Mouse (Mus musculus) heart, embryonic 14.5 days (tissue): ENCODE results near the gene Kif26b. TPM values are rescaled to one million over a fixed set of nuclear protein-coding genes. Genes with fewer than 3 reads are reported as not detected.

Source experiments
- ATAC-seq: fragments of 200-750 bp; cut with Nextera tagmentation; 2 replicates; pipeline ENCODE4 v1.8.0; 2017; ENCODE audit warnings: low read depth, moderate TSS enrichment; ENCODE audit not compliant: insufficient number of reproducible peaks, insufficient read depth, low FRiP score
- H3K27ac ChIP-seq, 2 experiments: fragments of 200-500 bp in 1 of 2; fragments of 300-500 bp in 1 of 2; sonication (generic) in 1 of 2; replicated peaks in 1 of 2; 2 replicates each; pipeline ENCODE4 v1.5.1; 2012 to 2014; ENCODE audit warnings: low read depth in 2 of 2, low read length in 2 of 2, control low read depth in 1 of 2, mild to moderate bottlenecking in 1 of 2, mixed read lengths in 1 of 2; ENCODE audit not compliant: control insufficient read depth in 1 of 2, insufficient read depth in 1 of 2
- H3K27me3 ChIP-seq: fragments of 300-500 bp; sonication (generic); 2 replicates; pipeline ENCODE4 v1.6.1; 2014; ENCODE audit warnings: mild to moderate bottlenecking, low read length, control low read depth; ENCODE audit not compliant: control insufficient read depth, insufficient read depth
- H3K36me3 ChIP-seq: fragments of 300-500 bp; sonication (generic); 2 replicates; pipeline ENCODE4 v1.6.1; 2014; ENCODE audit warnings: mild to moderate bottlenecking, control low read depth, low read length, mixed read lengths; ENCODE audit not compliant: control insufficient read depth, insufficient read depth
- H3K4me1 ChIP-seq, 2 experiments: fragments of 200-500 bp in 1 of 2; fragments of 300-500 bp in 1 of 2; sonication (generic) in 1 of 2; 2 replicates each; pipeline ENCODE4 v1.6.1; 2012 to 2014; ENCODE audit warnings: low read length in 2 of 2, control low read depth in 1 of 2, mixed read lengths in 1 of 2; ENCODE audit not compliant: control insufficient read depth in 2 of 2, insufficient read depth in 2 of 2
- H3K4me2 ChIP-seq: fragments of 300-500 bp; sonication (generic); 2 replicates; pipeline ENCODE4 v1.6.1; 2014; ENCODE audit warnings: mild to moderate bottlenecking, low read length
- H3K4me3 ChIP-seq, 2 experiments: fragments of 200-500 bp in 1 of 2; fragments of 300-500 bp in 1 of 2; sonication (generic) in 1 of 2; 2 replicates each; pipeline ENCODE4 v1.5.1; 2012 to 2014; ENCODE audit warnings: low read length in 2 of 2, mild to moderate bottlenecking in 2 of 2, control low read depth in 1 of 2, low read depth in 1 of 2, moderate library complexity in 1 of 2; ENCODE audit not compliant: control insufficient read depth in 1 of 2, insufficient read depth in 1 of 2
- H3K9ac ChIP-seq: fragments of 300-500 bp; sonication (generic); 2 replicates; pipeline ENCODE4 v1.6.1; 2014; ENCODE audit warnings: mild to moderate bottlenecking, low read length
- H3K9me3 ChIP-seq: fragments of 300-500 bp; sonication (generic); 2 replicates; pipeline ENCODE4 v1.6.1; 2016; ENCODE audit warnings: low read length, control low read depth; ENCODE audit not compliant: control insufficient read depth
- WGBS: fragments of 180-500 bp; shearing (Covaris S2); extraction: QIAGEN DNeasy Blood & Tissue Kit; methylation state at CpG from one replicate; pipeline ENCODE4 v1.1.7; 2014; 5-methylcytosine and 5-hydroxymethylcytosine counted together
- polyA plus RNA-seq: library from polyadenylated mRNA; unstranded; fragments of >200 nt; fragmentation: Nextera tagmentation; extraction: Ambion mirVana; gene quantifications from 2 replicates; pipeline ENCODE4 v1.2.1, GENCODE M21; 2014

Gene Kif26b
- polyA plus RNA-seq, 1 experiment from 2014 or later: 14.4 TPM

DNA sequence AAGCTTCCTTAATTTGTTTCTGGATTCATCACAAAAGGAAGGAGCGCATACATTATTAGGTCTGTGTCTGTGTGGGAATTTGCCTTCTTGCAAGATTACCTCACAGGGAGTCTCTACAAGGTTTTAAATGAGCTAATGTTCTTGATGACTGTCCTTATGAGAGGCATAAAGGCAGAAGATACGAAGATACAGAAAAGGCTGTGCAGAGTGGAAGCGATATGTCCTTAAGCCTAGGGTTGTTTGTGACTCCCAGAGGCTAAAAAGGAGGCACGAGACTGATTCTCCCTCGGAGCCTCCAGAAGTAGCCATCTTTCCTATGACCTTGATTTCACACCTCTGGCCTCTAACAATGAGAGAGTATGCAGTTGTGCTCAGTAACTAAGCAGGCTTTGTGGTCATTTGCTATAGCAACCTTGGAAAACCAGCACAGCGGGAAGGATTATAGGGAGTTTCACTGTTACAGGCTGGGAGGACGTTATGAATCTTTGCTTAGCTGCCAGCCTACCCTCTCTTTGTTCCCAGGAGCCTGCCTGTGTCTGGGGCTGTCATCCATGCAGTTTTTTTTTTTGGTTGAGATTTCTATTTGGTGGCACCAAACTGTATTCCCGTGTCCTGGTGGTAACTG, 80.3 kb downstream of the Kif26b start:
- Histone ChIP-seq H3K9me3 (no peaks in the 10 kb centered on the region), H3K4me2 (no peak overlapping the region), H3K36me3 (no peaks in the 10 kb centered on the region), H3K4me1 (peaks cover 14 to 47% of the 10 kb centered on the region in 2 experiments), H3K27ac (peak overlapping the region in 1 of 2 experiments; percentile 45; a peak in 2 of 4 replicates), H3K9ac (no peak overlapping the region), H3K27me3 (no peaks in the 10 kb centered on the region), H3K4me3 (no peak overlapping the region)
- no peak for ATAC-seq
- 69% methylated on average over 8 of the region's 8 CpGs for WGBS

- no peaks in the 10 kb centered on the region for H3K27me3 ChIP-seq
- no peaks in the 10 kb centered on the region for H3K9me3 ChIP-seq
- no peaks in the 10 kb centered on the region for H3K36me3 ChIP-seq
- H3K9ac ChIP-seq: no peak overlapping the region
- H3K4me1 ChIP-seq: peaks cover 14 to 43% of the 10 kb centered on the region in 2 experiments
- no peak overlapping the region for H3K4me2 ChIP-seq
- no peak for ATAC-seq
- no peak overlapping the region for H3K4me3 ChIP-seq
- WGBS: 79% methylated on average over 15 of the region's 15 CpGs
- H3K27ac ChIP-seq: no peak overlapping the region
Observed at GRCm38 (mm10) chr1:178611512-178611911, 82.6 kb downstream of the Kif26b start.

- Histone ChIP-seq H3K9me3 (no peaks in the 10 kb centered on the region), H3K27ac (no peak overlapping the region), H3K4me2 (no peak overlapping the region), H3K36me3 (no peaks in the 10 kb centered on the region), H3K27me3 (no peaks in the 10 kb centered on the region), H3K4me1 (peaks cover 3 to 5% of the 10 kb centered on the region in 2 experiments; a peak in 1 of 4 replicates), H3K9ac (no peak overlapping the region), H3K4me3 (no peak overlapping the region)
- WGBS: 92% methylated on average over 2 of the region's 2 CpGs
- ATAC-seq: no peak
Observed at GRCm38 (mm10) chr1:178621301-178621700, 92.4 kb downstream of the Kif26b start.

GRCm38 (mm10) chr1:178623889-178624288, 95.0 kb downstream of the Kif26b start:
- Histone ChIP-seq H3K4me2 (no peak overlapping the region), H3K9ac (no peak overlapping the region), H3K9me3 (no peaks in the 10 kb centered on the region), H3K27me3 (no peaks in the 10 kb centered on the region), H3K4me3 (no peak overlapping the region), H3K36me3 (no peaks in the 10 kb centered on the region), H3K27ac (no peak overlapping the region), H3K4me1 (peaks cover 3 to 9% of the 10 kb centered on the region in 2 experiments; a peak in 1 of 4 replicates)
- WGBS: 83% methylated on average over 9 of the region's 9 CpGs
- ATAC-seq: no peak

DNA sequence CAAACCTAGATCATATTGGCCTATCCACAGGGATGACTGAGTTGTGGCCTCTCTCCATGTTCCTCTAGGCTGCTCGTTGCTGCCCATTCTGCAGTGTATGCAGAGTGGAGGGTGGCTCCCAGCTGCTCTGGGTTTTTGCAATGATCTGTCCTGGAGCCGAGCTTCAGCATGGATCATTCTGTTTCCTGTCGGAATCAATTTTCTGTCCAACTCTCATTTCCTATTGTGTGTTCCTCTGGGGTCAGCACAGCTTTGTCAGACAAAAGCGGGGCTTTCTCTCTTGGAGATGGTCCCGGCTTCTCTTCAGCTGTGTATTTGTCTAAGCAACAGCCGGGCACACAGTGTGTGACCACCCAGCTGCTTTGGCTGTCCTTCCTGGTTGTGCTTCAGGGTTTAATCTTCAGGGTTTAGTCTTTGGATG, 98.0 kb downstream of the Kif26b start:
- ATAC-seq: no peak
- H3K27me3 ChIP-seq: no peaks in the 10 kb centered on the region
- 70% methylated on average over 6 of the region's 6 CpGs for WGBS

GRCm38 (mm10) chr1:178630042-178630441, 101.1 kb downstream of the Kif26b start:
- H3K36me3 ChIP-seq: no peaks in the 10 kb centered on the region
- H3K27ac ChIP-seq: no peak overlapping the region
- H3K27me3 ChIP-seq: no peaks in the 10 kb centered on the region
- H3K4me2 ChIP-seq: no peak overlapping the region
- no peak overlapping the region for H3K4me3 ChIP-seq
- H3K4me1 ChIP-seq: peaks cover 21 to 36% of the 10 kb centered on the region in 2 experiments
- ATAC-seq: no peak
- H3K9me3 ChIP-seq: no peaks in the 10 kb centered on the region
- H3K9ac ChIP-seq: no peak overlapping the region
- 78% methylated on average over 5 of the region's 5 CpGs for WGBS

More for the DNA sequence above, 98.0 kb downstream of the Kif26b start:
- no peak overlapping the region for H3K27ac ChIP-seq
- peaks cover 7 to 9% of the 10 kb centered on the region in 2 experiments; a peak in 3 of 4 replicates for H3K4me1 ChIP-seq
- no peaks in the 10 kb centered on the region for H3K9me3 ChIP-seq
- H3K4me3 ChIP-seq: no peak overlapping the region
- no peak overlapping the region for H3K4me2 ChIP-seq
- no peak overlapping the region for H3K9ac ChIP-seq
- H3K36me3 ChIP-seq: no peaks in the 10 kb centered on the region

DNA sequence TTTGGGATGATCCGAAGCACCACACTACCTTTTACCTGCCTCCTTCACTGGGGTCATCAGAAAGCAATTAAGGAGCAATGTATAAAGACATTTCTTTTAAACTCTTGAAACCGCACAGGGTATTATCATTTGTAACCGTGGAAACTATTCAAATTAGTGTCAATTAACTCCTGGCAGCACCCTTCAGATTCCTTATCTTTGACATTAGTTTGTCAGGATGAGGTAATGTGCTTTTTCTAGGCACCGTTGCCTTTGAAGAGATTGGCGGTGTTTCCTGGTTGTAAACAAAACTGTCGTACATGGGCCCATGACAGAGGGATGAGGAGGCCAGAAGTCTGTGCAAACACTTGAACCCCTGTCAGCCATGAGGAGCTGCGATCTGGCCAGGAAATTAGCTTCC, 102.9 kb downstream of the Kif26b start:
- Histone ChIP-seq H3K4me2 (no peak overlapping the region), H3K4me1 (peaks cover 24 to 34% of the 10 kb centered on the region in 2 experiments), H3K4me3 (no peak overlapping the region), H3K36me3 (no peaks in the 10 kb centered on the region), H3K9ac (no peak overlapping the region), H3K27me3 (no peaks in the 10 kb centered on the region), H3K27ac (peak overlapping the region; percentile 9 to 29; a peak in 1 of 4 replicates), H3K9me3 (no peaks in the 10 kb centered on the region)
- 22% methylated on average over 7 of the region's 7 CpGs for WGBS
- no peak for ATAC-seq
